Mouse (Mus musculus) layer of hippocampus, adult 2 months (tissue): Measurements from ENCODE around the gene Maz. TPM values are rescaled to one million over a fixed set of nuclear protein-coding genes. Genes with fewer than 3 reads are reported as not detected.

ENCODE experiments used
- DNase-seq, 2 experiments: peaks; one replicate each; pipeline ENCODE4 v3.0.0; 2022; ENCODE audit warnings: low spot score in 2 of 2
- H3K27ac ChIP-seq: fragments of 200-600 bp; 2 replicates; pipeline ENCODE4 v1.8.1; 2022
- H3K4me3 ChIP-seq: fragments of 200-600 bp; 2 replicates; pipeline ENCODE4 v1.8.1; 2022; ENCODE audit warnings: mild to moderate bottlenecking
- CTCF ChIP-seq: fragments of 200-600 bp; conservative IDR thresholded peaks from 2 replicates; pipeline ENCODE4 v1.8.1; 2022; ENCODE audit warnings: antibody characterized with exemption, mild to moderate bottlenecking, moderate library complexity
- total RNA-seq, 2 experiments: library from RNA; stranded (reverse); gene quantifications; 2 replicates each; pipeline ENCODE4 v1.2.3; 2021

Maz gene
- total RNA-seq, 2 experiments from 2014 or later, result 242 to 258 TPM

DNA sequence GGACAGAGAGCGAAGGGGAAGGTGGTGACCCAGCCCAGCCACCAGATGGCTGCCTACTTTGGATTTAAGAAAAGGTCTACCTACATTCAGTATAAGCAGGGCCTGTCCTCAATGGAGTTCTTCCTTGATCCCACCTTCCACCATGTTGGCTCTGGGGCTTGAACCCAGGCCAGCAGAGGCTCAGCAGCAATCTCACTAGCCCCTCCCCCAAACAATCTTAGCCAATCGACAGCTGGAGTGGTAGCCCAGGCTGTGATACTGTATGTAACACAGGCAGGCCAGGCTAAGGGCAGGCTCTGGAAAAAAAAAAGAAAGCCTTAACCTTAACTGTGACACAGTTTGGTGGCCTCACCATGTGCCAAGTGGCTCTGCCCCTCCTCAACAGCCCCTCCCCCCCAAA lies 15.1 kb downstream of the Maz start:
- TF ChIP-seq CTCF, result no peak
- no peak for DNase-seq
- Histone ChIP-seq H3K27ac (0 out of 2 replicates have a peak overlapping the region, but pooled peaks have one; percentile 23), H3K4me3 (no peak overlapping the region)

DNA sequence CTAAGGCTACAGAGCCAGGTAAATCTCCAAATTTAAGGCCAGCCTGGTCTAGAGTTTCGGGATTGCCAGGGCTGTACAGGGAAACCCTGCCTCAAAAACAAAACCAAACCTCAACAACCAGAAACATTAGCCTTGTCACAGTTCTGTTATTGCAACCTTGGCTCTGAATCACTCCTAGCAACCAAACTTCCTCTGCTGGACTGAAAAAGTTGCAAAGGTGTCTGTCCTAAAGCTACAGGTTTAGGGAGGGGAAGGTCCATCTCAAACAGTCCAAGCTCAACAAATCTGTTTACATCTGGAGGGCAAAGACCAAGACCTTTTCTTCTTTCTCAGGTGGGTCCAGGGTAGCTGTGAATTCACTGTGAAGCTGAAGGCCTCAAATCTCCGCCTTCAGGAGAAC lies 15.8 kb downstream of the Maz start:
- DNase-seq, result no peak
- peak overlapping the region; percentile 32; the same call in 1 of the 2 replicates for H3K27ac ChIP-seq
- H3K4me3 ChIP-seq, result no peak overlapping the region
- TF ChIP-seq CTCF, result no peak

DNA sequence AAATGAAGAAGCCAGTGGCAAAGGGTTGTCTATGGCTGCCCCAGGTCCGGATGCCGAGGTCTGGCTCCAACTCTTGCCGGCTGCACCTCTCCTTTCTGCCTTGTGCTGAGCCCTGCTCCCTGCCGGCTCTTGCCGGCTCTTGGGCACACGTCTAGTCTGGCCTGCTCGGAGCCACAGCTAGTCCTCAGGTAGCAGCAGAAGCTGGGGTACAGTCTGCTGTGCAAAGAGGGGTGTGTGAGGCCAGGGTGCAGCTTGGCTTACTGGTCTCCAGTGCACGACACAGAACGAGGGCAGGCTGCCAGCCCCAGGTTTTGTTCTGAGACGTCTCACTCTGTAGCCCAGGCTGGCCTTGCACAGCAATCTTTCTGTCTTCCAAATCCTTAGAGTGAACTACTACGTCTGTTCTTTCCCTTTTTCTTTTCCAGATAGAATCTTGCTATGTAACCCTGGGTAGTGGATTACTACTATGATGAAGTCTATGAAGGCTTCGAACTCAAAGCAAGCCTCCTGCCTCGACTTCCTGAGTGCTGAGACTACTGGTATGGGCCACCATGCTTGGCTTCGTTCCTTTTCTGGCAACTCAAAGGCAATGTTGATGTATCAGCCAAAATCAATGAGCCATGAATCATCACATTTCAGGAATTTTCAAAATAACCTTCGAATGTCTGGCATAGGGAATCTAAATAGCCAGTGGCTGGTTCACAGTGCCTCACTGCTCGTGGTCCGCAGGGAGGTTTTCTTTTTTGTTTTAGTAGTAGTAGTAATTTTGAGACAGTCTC lies 17.3 kb downstream of the Maz start:
- DNase-seq, result no peak
- Histone ChIP-seq H3K27ac (peak overlapping the region; percentile 93), H3K4me3 (no peak overlapping the region)
- TF ChIP-seq CTCF, result no peak

DNA sequence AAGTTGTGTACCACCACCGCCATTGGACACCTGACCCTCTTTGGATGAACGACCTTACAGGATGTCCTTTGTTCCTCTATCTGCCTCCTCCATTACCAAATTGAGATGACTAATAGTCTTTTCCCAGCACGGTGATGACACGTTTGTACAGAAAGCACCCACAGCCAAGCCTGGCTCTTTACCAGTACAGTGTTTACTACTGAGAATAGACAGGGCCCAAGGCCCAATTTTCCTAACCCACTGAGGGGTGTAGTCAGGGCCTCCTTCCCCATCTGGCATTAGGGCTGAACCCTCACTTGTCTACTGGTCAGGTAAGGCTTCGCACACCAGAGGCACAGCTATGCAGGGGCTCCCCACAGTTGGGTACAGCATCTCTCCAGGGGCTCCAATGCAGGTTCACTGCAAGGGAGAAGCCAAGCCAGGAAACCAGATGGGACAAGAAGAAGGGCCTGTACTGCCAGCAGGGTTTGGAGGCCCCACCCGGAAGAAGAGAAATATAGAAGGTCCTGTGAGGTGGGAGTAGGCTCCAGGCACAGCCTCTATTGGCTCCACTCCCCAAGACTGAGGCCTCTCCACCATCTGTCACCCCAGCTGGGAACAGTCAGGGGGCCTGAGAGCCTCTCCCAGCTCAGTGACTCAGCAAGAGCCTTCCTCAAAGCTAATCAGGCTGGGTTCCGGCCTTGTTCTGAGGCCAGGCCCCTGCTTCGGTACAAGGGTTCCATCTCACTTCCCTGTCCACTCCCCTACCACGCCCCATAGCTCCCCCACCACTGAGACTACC lies 18.4 kb downstream of the Maz start:
- no peak for TF ChIP-seq CTCF
- H3K4me3 ChIP-seq, result no peak overlapping the region
- H3K27ac ChIP-seq, result peak overlapping the region; percentile 93
- peak; percentile 85 to 90 for DNase-seq

DNA sequence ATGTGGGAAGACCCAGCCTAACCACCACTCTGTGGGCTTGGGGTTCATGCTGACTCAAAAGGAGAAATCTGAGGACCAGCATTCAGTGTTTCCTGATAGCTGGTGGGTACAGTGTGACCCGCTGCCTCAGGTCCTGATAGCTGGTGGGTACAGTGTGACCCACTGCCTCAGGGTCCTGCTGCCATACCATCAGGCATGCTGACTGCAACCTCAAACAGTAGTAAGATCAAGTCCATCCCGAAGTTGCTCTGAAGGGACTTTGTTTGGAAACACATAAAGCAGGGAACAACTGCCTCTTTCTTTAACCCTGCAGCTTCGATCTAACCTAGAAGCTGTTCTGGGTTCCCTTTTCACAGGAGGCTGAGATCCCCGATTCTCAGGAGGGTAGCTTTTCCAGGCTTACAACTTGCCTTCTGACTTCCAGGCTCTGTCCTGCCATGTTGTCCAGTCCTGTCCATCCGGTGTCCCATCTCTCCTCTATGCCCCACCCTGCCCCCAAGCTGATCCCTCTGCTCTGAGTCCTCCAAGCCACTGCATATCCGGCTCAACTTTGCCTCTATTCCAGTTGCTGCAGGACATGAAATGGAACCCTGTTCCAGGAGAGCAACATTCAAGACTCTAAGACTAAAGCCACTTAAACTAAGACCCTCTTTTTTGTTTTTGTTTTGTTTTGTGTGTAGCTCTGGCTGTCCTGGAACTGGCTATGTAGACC lies 19.4 kb downstream of the Maz start:
- Histone ChIP-seq H3K27ac (peak overlapping the region; percentile 93), H3K4me3 (no peak overlapping the region)
- no peak for DNase-seq
- no peak for TF ChIP-seq CTCF

DNA sequence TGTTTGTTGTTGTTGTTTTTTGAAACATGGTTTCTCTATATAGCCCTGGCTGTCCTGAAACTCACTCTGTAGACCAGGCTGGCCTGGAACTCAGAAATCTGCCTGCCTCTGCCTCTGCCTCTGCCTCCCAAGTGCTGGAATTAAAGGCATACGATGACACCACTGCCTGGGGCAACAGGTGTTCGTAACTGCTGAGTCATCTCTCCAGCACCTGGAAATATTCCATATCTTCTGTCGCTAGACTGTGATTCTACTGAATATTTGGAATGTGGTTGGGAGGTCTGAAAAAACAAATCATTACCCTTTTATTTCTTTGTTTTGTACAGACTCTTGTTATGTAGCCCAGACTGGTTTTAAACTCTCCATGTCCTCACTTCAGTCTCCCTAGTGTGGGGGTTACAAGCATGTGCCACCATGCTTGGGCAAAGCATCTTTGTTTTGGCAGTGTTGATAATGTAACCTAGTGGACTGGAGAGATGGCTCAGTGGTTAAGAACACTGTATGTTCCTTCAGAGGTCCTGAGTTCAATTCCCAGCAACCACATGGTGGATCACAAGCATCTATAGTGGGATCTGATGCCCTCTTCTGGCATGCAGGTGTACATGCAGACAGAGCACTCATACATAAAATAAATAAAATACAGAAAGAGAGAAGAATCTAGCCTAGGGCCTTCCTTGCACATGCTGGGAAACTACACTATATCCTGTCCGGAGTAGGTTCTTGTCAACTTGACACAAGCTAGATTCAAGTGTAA lies 22.5 kb downstream of the Maz start:
- Histone ChIP-seq H3K4me3 (no peak overlapping the region), H3K27ac (no peak overlapping the region)
- TF ChIP-seq CTCF, result peak; percentile 55
- no peak for DNase-seq

DNA sequence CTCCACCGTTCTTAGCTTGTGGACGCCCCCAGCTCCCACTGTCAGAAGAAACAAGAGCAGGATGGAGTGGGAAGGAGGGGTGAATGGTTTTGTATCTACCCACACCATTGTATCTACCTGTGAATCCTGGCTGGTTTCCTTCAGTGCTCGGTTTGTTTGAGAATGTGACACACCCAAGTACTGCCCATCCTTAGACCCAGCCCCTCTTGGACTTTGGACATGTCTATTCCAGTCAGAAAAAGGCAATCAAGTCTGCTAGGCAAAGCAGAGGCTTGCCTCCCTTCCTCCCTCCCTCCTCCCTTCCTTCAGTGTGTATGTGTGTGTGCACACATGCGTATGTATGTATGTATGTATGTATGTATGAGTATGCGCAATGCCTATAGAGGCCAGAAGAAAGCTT lies 23.2 kb downstream of the Maz start:
- H3K27ac ChIP-seq, result no peak overlapping the region
- no peak for TF ChIP-seq CTCF
- no peak for DNase-seq
- H3K4me3 ChIP-seq, result no peak overlapping the region

DNA sequence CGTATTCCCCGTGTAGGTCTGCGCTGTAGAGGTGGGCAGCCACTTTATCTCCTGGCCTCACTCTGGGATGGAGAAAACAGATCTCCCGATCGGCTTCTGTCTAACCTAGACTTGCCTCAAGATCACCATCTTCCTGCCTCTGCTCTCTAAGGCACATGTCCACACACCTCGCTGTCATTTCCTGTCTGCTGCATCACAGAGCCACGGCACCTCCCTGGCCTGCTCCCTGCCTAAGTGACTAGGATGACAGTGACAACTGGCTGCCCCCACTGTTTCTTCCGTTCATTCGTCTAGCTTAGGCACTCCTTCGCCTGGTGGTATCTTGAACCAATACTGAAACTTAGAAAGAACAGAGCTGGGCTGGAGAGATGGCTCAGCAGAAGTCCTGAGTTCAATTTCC lies 27.3 kb downstream of the Maz start:
- H3K4me3 ChIP-seq, result no peak overlapping the region
- DNase-seq, result no peak
- TF ChIP-seq CTCF, result no peak
- no peak overlapping the region for H3K27ac ChIP-seq

DNA sequence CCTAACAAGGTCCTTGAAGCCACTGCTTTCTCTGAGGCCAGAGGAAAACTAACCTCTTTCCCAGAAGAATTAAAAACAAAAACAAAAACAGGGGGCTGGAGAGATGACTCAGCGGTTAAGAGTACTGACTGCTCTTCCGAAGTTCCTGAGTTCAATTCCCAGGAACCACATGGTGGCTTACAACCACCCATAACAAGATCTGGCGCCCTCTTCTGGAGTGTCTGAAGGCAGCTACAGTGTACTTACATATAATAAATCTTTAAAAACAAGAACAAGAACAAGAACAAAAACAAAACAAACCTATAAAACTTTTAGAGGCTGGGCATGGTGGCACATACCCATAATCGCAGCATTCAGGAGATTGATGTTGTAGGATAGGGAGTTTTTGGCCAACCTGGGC lies 30.4 kb downstream of the Maz start:
- peak; percentile 49 for TF ChIP-seq CTCF
- DNase-seq, result no peak
- Histone ChIP-seq H3K27ac (no peak overlapping the region), H3K4me3 (no peak overlapping the region)

DNA sequence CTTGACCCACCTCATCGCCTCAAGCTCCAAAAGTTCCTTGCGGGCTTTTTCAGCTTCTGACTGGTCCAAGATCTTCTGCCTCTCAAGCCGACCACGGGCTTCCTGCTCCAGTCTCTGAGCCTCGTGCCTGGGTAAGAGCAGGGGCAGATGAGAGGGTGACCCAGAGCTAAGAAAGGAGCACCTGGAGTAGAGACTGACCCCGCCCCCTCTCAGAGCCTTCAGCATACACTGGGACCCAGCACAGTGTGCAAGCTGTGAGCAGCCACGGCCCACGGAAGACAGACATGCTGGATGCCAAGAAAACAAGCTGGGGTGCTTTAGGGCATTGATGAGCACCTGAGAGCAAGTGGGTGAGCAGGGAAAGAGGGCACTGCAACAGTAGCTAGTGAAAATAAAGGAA lies 38.0 kb downstream of the Maz start:
- no peak for DNase-seq
- Histone ChIP-seq H3K4me3 (no peak overlapping the region), H3K27ac (no peak overlapping the region)
- TF ChIP-seq CTCF, result no peak

DNA sequence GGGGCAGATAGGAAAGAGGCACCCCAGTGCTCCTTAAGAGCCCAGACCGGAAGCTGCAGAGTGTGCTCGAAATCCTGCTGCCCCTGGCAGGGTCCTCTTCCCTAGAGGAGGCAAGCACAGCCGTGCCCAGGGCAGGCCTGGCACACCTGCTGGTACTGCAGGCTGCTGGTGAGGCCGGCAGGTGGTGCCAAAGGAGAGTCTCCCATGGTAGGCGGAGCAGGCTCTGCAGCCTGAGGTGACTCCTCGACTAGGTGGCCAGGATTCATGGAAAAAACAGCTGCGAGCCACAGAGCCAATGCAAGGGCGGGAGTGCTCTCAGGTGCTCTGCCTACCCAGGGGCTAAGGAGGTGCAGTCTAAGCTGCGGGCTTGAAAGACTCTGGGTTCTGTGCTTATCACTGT lies 40.5 kb downstream of the Maz start:
- peak in 1 of 2 experiments; percentile 33 for DNase-seq
- Histone ChIP-seq H3K4me3 (no peak overlapping the region), H3K27ac (no peak overlapping the region)
- TF ChIP-seq CTCF, result peak; percentile 78

DNA sequence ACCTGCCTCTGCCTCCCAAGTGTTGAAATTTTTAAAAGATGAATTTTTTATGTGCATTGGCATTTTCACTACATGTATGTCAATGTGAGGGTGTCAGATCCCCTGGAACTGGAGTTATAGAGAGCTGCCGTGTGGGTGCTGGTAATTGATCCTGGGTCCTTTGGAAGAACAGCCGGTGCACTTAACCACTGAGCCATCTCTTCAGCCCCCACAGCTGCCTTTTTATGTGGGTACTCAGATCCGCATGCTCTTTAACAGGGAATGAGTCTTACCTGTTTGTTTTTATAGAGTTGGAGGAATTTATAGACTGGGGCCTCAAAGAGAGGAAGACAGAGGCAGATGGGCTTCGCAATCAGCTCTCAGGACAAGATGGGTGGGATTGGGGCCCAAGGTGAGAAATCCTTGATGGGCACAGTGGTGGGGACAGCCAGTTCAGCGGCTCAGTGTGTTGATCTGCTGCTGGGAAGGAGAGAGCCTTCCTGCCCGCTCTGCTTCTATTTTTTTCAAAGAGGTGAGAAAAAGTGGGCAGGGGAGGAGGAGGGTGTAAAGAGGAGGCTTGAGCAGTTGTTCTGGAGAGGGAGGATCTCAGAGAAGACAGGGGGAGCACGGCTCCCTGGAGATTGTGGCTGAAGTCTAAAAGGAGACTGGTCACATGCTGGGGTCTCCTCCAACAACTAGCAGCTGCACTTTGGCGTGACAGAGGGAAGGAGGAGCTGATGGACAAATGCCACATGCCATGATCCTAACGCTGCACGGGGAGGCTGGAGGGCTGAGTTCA lies 42.0 kb downstream of the Maz start:
- H3K4me3 ChIP-seq, result no peak overlapping the region
- no peak for TF ChIP-seq CTCF
- no peak overlapping the region for H3K27ac ChIP-seq
- DNase-seq, result no peak
